Mouse (Mus musculus) macrophage (primary cell): ENCODE results near the gene Myh1. TPM values are rescaled to one million over a fixed set of nuclear protein-coding genes. Genes with fewer than 3 reads are reported as not detected.

ENCODE experiments used
- H3K27ac ChIP-seq: fragments of 350-480 bp; formaldehyde crosslinking; 2 replicates; pipeline ENCODE4 v1.9.0; 2021
- H3K36me3 ChIP-seq: fragments of 350-480 bp; formaldehyde crosslinking; 2 replicates; pipeline ENCODE4 v1.9.0; 2021; ENCODE audit errors: inconsistent target
- H3K4me3 ChIP-seq: fragments of 350-480 bp; formaldehyde crosslinking; 2 replicates; pipeline ENCODE4 v1.9.0; 2021; ENCODE audit errors: inconsistent target
- H3K79me2 ChIP-seq: fragments of 350-480 bp; formaldehyde crosslinking; 2 replicates; pipeline ENCODE4 v1.9.0; 2021; ENCODE audit errors: inconsistent target
- WGBS: methylation state at CpG from one replicate; pipeline ENCODE4 v1.1.7; 2026; ENCODE audit warnings: inconsistent platforms; ENCODE audit not compliant: missing documents; 5-methylcytosine and 5-hydroxymethylcytosine counted together
- polyA plus RNA-seq: library from polyadenylated mRNA; stranded (reverse); fragments of 250-400 nt; gene quantifications from 3 replicates; pipeline ENCODE4 v1.2.4, GENCODE M21; 2018; ENCODE audit warnings: inconsistent platforms

Myh1 gene
- polyA plus RNA-seq, 1 experiment from 2014 or later = not detected

DNA sequence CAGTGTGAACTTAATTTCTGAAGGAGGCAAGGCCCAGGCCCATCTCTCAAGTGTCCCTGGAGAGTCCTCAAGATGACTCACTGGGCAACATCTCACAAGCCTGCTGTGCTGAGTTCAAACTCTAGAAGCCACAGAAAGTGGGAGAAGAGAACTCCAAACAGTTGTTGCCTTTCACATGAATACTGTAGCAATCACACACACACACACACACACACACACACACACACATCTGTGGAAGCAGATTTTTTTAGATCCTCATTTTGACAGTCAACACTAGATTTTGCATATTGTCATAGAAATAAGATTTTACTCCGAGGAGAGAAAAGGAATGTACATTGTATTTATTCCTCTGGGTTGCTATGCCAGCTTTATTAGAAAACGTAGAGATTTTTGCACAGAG lies 9.0 kb upstream of the Myh1 start:
- H3K27ac ChIP-seq = no peak overlapping the region
- 82% methylated on average over 2 of the region's 2 CpGs for WGBS
- H3K4me3 ChIP-seq = no peak overlapping the region
- no peaks in the 10 kb centered on the region for H3K79me2 ChIP-seq
- H3K36me3 ChIP-seq = no peaks in the 10 kb centered on the region

DNA sequence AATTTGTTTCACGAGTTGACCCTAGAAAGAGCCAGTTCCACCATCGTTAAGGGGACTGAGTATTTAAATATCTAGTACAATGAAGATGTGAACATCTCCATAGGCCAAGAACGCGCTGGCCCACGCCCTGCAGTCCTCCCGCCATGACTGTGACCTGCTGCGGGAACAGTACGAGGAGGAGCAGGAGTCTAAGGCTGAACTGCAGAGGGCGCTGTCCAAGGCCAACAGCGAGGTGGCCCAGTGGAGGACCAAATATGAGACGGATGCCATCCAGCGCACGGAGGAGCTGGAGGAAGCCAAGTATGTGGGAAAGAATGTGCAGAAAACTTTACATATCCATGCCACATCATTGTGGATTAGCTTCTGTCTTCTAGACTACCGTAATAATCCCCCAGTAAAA lies 8.4 kb upstream of the Myh1 start:
- WGBS = 90% methylated on average over 14 of the region's 14 CpGs
- no peak overlapping the region for H3K27ac ChIP-seq
- no peaks in the 10 kb centered on the region for H3K79me2 ChIP-seq
- H3K4me3 ChIP-seq = no peak overlapping the region
- no peaks in the 10 kb centered on the region for H3K36me3 ChIP-seq

DNA sequence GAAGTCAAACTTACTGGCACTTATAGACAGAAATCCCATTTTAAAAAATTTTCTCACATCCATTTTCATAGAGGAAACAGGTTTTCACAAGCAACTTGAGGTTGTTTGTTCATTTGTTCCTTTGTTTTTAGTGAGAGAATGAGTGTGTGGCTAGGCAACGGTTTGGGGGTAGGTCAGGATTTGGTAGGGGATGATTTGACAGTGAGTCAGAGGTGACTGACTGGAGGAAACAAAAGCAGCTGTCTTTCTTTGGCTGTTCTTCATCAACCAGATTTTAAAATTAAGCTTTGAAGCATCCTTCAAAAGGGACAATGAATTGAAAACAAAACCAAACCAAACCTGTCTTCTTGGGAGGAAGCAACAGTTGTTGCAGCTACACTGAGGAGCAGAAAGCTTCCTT lies 531 bp upstream of the Myh1 start:
- H3K79me2 ChIP-seq = no peaks in the 10 kb centered on the region
- no peak overlapping the region for H3K27ac ChIP-seq
- no peak overlapping the region for H3K4me3 ChIP-seq
- no peaks in the 10 kb centered on the region for H3K36me3 ChIP-seq
- WGBS = 44% methylated on average over 1 of the region's 1 CpGs

DNA sequence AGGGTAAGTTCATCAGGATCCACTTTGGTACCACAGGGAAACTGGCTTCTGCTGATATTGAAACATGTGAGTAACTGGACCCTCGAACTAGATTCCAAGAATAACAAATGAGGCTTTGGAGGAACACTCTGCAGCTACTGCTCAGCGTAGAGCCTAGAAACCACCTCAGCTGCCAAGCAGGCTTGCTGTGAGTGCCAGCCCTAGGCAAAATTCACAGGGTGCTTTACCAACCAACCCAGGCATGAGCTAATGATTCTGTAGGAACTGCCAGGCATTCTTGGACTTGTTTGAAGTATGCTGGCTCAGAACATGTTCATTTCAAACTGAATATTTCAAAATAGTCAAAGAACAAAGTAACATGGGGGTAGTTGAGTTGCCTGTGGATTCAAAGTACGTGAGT lies 4.9 kb downstream of the Myh1 start:
- 76% methylated on average over 3 of the region's 3 CpGs for WGBS
- H3K79me2 ChIP-seq = no peaks in the 10 kb centered on the region
- no peak overlapping the region for H3K27ac ChIP-seq

DNA sequence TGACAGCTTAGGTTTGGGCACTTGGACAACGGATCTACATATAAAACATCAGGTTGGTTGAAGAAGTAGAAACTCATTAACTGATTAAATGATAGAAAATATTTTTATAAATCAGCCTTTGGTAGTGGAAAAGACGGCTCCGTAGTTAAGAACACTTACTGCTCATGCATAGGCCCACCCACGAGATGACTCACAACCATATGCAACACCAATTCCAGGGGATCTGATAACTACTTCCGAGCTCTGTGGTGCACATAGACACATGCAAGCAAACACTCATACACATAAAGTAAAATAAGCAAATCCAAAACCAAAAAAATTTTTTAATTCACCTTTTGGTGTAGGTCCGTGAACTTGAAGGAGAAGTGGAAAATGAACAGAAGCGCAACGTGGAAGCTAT lies 22.0 kb downstream of the Myh1 start:
- no peak overlapping the region for H3K27ac ChIP-seq
- H3K36me3 ChIP-seq = no peaks in the 10 kb centered on the region
- no peaks in the 10 kb centered on the region for H3K79me2 ChIP-seq
- no peak overlapping the region for H3K4me3 ChIP-seq
- 92% methylated on average over 8 of the region's 8 CpGs for WGBS

More for the DNA sequence above, 4.9 kb downstream of the Myh1 start:
- Histone ChIP-seq H3K36me3 (no peaks in the 10 kb centered on the region), H3K4me3 (no peak overlapping the region)

DNA sequence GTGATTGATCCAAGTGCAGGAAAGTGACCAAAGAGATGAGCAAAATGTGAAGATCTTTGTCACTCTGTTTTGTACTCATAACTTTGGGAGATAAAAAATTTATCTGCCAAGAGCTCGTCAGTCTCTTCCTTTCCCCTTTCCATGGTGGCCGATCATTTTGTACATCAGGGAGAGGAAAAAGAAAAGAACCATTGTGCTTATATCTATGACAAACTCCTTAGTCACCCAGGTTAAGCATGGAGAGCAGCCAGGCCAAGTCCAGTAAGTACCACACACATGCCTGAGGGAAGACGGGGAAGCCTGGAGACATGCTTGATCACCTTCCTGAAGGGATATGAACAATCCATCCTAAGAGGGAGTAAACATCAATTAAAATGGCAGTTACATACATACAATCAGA lies 24.6 kb downstream of the Myh1 start:
- 92% methylated on average over 3 of the region's 3 CpGs for WGBS
- H3K27ac ChIP-seq = no peak overlapping the region
- H3K4me3 ChIP-seq = no peak overlapping the region
- no peaks in the 10 kb centered on the region for H3K36me3 ChIP-seq
- H3K79me2 ChIP-seq = no peaks in the 10 kb centered on the region

DNA sequence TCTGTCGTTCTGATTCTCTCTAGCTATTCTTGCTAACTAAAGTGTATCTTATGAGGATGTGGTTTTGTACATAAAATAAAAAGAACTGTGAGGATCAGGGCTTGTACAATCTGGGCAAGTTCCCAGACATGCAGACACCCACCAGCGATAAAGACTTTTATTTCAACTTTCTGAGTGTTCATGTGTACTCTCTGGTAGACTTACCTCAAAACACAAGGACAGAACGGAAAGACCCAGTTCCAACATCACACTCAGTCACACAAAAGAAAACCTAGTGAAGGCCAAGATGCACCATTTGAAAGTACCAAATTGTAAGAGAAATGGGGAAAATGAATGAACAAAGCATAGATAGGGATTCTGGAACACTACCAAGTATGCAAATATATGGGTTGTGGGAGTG lies 28.9 kb downstream of the Myh1 start:
- 81% methylated on average over 3 of the region's 3 CpGs for WGBS
- H3K4me3 ChIP-seq = no peak overlapping the region
- H3K36me3 ChIP-seq = no peaks in the 10 kb centered on the region
- no peak overlapping the region for H3K27ac ChIP-seq
- no peaks in the 10 kb centered on the region for H3K79me2 ChIP-seq

DNA sequence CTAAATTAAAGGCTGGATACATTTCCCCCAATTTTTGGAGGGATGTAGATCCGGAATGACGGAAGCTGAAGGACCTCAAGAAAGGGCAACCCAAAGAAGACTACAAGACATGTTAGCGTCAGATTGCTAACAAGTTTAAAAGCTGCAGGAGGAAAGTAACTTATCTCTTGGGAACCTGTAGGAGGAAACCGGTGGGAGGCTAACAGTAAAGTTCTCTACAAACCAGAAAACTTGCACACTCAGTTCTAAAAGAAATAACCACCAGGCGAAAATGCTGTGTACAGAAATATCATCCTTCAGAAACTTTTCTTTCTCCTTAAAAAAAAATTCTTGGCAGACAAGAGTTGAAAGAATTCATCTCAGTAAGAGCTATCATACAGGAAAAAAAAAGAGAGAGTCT lies 29.3 kb downstream of the Myh1 start:
- 87% methylated on average over 5 of the region's 5 CpGs for WGBS
- no peaks in the 10 kb centered on the region for H3K36me3 ChIP-seq

DNA sequence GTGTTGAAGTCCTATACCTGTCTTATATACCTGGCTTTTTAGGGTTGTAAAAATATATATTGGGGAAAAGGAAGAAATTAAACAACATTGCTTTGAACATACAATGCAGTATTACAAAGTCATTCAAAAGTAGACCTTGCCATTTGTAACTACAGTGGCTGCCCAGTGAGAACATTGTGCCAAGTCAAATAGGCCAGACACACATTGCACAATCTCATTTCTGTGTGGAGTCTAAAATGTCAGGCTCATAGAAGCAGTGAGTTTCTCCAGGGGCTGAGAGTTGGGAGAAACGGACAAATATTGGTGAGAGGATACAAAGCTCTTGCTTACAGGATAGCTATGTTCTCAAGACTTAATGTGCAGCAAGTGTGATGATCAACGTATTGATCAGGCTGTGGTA lies 30.1 kb downstream of the Myh1 start:
- H3K27ac ChIP-seq = no peak overlapping the region
- H3K36me3 ChIP-seq = no peaks in the 10 kb centered on the region
- WGBS = 70% methylated on average over 2 of the region's 2 CpGs
- no peak overlapping the region for H3K4me3 ChIP-seq
- H3K79me2 ChIP-seq = no peaks in the 10 kb centered on the region

More for the DNA sequence above, 29.3 kb downstream of the Myh1 start:
- no peak overlapping the region for H3K27ac ChIP-seq
- no peak overlapping the region for H3K4me3 ChIP-seq
- no peaks in the 10 kb centered on the region for H3K79me2 ChIP-seq

DNA sequence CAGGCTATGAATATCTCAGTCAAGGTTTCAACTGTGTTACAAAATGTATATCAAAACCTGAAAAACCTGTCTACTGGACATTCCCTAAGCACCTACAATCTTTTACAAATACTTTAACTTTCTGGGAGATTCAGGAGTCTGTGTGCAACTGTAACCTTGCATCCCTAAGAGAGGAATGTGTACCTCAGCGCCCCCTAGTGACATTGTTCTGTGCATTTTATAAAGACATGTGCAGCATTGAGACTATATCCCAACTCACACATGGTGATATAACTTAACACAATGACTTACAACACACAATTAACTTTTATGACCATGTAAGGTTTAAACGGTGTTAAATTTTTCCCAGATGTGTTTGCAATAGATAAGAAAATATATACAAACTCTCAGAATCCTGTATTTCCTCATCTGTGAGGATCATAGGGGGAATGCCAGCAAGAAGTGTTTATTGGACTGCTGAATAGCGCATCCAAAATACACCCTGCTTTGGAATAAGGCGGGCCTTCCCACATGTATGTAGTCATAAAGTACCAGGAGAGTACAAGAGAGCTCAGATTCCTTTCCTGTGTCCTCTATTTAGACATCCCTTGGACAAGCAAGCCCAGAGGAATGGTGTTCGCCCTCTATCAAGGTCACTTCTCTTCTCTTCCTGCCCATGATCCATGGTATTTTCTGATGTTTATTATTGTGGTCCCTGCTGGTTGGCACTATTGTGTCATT lies 35.9 kb downstream of the Myh1 start:
- WGBS = 66% methylated on average over 5 of the region's 5 CpGs
- no peaks in the 10 kb centered on the region for H3K36me3 ChIP-seq
- H3K27ac ChIP-seq = no peak overlapping the region
- no peak overlapping the region for H3K4me3 ChIP-seq
- H3K79me2 ChIP-seq = no peaks in the 10 kb centered on the region

DNA sequence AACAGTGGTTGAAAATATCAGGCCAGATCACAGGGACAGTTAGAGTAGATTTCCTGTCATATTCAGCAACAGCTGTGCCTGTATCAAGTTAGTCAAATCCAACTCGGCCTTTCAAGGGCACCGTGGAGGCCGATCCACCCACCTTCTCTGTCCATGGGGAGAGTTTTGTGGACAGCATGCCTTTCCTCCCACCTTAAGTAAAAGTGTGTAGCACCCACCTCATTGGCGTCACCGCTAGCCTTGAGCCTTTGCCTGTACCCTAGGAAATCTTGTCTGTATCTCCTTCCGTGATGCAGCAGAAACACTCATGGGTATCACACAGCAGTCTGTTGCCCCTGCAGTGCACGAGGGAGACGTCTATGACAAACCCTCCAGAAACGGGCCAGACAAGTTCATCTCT lies 36.9 kb downstream of the Myh1 start:
- H3K4me3 ChIP-seq = no peak overlapping the region
- H3K79me2 ChIP-seq = no peaks in the 10 kb centered on the region
- 80% methylated on average over 9 of the region's 9 CpGs for WGBS
- no peaks in the 10 kb centered on the region for H3K36me3 ChIP-seq
- no peak overlapping the region for H3K27ac ChIP-seq

DNA sequence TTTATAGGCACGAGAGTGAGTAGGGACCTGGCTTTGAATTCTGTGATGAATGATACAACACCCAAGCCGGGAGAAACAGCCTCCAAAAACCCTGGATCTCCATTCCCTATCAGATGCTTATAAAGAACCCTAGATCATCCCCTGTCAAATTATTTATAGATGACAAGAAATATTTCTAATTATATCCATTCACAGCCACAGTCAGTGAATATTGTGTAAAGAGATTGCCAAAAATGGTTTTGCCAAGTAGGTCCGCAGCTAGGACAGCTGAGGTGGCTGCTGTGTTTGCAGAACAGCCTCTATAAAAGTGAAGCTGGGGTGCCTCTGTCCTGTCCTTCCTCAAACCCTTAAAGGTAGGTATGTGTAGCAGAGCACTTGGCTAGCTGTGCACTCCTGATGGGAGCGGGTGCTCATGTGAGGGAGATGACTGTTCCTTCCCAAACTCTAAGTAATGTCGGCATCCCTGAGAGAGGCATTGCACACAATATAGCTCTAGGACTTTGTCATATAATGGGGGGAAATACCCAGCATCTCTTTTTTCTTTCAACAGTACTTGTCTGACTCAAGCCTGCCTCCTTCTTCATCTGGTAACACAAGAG lies 37.7 kb downstream of the Myh1 start, which contains the start of gene Myh4:
TSS of gene Myh4 (plus strand) at position 549 of the 599 bp plus-strand sequence.
- H3K36me3 ChIP-seq = no peaks in the 10 kb centered on the region
- H3K79me2 ChIP-seq = no peaks in the 10 kb centered on the region
- H3K4me3 ChIP-seq = no peak within 1 kb of the TSS
- no peak within 1 kb of the TSS for H3K27ac ChIP-seq
- 86% methylated on average over 5 of the region's 5 CpGs for WGBS

DNA sequence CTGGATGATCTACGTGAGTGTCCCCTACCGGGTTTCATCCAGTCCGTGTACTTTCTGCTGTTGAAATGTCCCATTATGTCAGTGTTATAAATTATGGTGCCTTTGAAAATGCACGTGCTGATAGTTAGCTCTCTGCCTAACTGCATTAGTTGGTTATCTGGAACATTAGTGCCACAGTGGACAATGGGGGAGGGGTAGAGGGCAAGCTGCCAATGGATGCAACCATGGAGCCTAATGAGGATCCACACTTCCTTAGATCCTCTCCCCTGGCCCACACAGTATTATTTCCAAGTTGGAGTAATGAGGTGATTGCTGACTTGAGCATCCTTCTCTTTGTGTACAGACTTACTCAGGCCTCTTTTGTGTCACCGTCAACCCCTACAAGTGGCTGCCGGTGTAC lies 41.2 kb downstream of the Myh1 start:
- Histone ChIP-seq H3K79me2 (no peaks in the 10 kb centered on the region), H3K4me3 (no peak overlapping the region), H3K36me3 (no peaks in the 10 kb centered on the region), H3K27ac (no peak overlapping the region)
- 90% methylated on average over 6 of the region's 6 CpGs for whole genome bisulfite sequencing

DNA sequence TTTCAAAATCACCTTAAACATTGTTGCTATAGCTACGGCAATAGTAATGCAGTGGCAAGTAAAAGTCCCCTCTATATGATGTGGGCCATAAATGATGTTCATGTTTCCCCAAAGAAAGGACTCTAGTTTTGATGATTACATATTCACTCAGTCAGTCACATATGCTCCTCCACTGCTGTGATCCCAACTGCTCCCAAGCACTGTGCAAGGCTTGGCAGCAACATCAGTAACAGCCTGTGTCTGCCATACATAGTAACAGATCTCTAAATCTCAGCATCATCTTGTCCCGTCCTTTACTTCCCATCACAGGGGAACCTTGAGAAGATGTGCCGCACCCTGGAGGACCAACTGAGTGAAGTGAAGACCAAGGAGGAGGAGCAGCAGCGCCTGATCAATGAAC lies 53.8 kb downstream of the Myh1 start:
- Histone ChIP-seq H3K79me2 (no peaks in the 10 kb centered on the region), H3K27ac (no peak overlapping the region), H3K4me3 (no peak overlapping the region), H3K36me3 (no peaks in the 10 kb centered on the region)
- WGBS = 88% methylated on average over 4 of the region's 4 CpGs

DNA sequence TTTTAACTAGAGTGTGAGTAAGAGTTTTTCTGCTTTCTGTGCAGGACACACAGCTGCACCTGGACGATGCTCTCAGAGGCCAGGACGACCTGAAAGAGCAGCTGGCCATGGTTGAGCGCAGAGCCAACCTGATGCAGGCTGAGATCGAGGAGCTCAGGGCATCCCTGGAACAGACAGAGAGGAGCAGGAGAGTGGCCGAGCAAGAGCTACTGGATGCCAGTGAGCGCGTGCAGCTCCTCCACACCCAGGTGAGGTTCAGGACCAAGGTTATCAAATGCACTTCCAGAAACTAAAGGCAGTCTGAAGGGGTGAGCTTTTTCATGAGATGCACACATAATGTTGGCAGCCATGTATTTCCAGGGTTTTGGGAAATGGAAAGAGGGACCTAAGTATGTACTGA lies 57.2 kb downstream of the Myh1 start:
- Histone ChIP-seq H3K36me3 (no peaks in the 10 kb centered on the region), H3K27ac (no peak overlapping the region), H3K4me3 (no peak overlapping the region), H3K79me2 (no peaks in the 10 kb centered on the region)
- WGBS = 87% methylated on average over 7 of the region's 7 CpGs

DNA sequence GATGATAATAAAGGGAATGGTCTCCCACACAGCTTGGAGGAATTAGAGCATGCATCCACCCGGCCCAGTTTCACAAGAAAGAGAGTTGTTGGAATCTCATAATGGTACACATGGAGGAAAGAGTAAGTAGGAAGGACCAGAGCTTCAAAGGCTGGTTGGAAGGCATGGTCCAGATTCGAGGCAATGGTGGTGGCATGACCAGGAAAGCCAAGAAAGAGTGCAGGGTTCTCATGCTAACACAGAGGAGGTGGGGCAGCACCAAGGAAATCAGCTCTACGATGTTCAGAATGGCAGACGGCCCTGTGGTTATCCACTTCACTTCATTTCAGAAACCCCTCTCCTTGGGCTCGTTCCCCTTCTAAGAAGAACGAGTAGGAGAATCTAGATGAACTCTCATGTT lies 61.1 kb downstream of the Myh1 start:
- 78% methylated on average over 6 of the region's 6 CpGs for WGBS
- H3K27ac ChIP-seq = no peak overlapping the region
- no peak overlapping the region for H3K4me3 ChIP-seq
- H3K79me2 ChIP-seq = no peaks in the 10 kb centered on the region
- H3K36me3 ChIP-seq = no peaks in the 10 kb centered on the region
